Mouse (Mus musculus) heart, adult 2 months (tissue): ENCODE measurements at regions not wholly inside any gene's neighbourhood (a gene's known extent, or its start where the extent isn't known, plus 50 kb on each side); places are given as distances from the start of the nearest gene placed in this dataset.

Source experiments
- CTCF ChIP-seq: fragments of 200-600 bp; IDR thresholded peaks from 2 replicates; pipeline ENCODE4 v1.8.1; 2022; ENCODE audit warnings: antibody characterized with exemption, mild to moderate bottlenecking, moderate library complexity
- POLR2A ChIP-seq: fragments of 200-500 bp; IDR thresholded peaks from 2 replicates; pipeline ENCODE4 v1.6.1; 2011; ENCODE audit warnings: mild to moderate bottlenecking, low read depth, low read length, control low read depth; ENCODE audit not compliant: insufficient read depth

GRCm38 (mm10) chr17:87513822-87514221 lies 67.1 kb upstream of the Calm2 start:
- no peak for TF ChIP-seq CTCF
- TF ChIP-seq POLR2A, result no peak
